Mouse (Mus musculus) kidney, adult 8-10 months (tissue): ENCODE data around the gene Adcy9.
"Not testable (repeated sequence)": the region's sequence is repeated elsewhere in the genome, so short reads cannot be mapped to it uniquely, and the experiment has no call there.

ENCODE experiments used
- DNase-seq, 2 experiments: peaks; one replicate each; pipeline ENCODE4 v3.0.0; 2022

Gene Adcy9

GRCm38 (mm10) chr16:4381487-4381886 is 38.8 kb downstream of the Adcy9 start:
- peak; percentile 33 to 36 for DNase-seq

GRCm38 (mm10) chr16:4378788-4379187 is 41.5 kb downstream of the Adcy9 start:
- no peak for DNase-seq

DNA sequence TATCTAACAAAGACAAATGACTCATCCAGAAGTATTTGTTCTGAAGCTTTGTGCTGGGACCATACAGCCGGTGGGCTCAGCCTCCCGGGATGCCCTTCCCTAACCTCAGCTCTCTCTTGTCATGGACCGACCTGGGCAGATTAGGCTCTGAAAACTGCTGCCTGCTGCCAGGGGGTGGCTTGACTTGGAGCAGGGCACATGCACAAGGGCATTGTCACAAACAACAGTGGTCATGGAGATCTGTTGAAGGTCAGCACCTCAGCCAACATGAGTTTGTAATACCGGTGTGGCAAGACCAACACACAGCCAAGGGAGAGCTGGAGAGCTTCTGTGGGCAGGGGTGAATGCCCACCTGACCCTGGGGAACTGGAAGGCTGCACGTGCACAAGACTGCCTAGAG is 42.7 kb downstream of the Adcy9 start:
- no peak for DNase-seq

GRCm38 (mm10) chr16:4374780-4375380 is 45.4 kb downstream of the Adcy9 start:
- no peak for DNase-seq

GRCm38 (mm10) chr16:4374270-4374669 is 46.0 kb downstream of the Adcy9 start:
- no peak for DNase-seq

DNA sequence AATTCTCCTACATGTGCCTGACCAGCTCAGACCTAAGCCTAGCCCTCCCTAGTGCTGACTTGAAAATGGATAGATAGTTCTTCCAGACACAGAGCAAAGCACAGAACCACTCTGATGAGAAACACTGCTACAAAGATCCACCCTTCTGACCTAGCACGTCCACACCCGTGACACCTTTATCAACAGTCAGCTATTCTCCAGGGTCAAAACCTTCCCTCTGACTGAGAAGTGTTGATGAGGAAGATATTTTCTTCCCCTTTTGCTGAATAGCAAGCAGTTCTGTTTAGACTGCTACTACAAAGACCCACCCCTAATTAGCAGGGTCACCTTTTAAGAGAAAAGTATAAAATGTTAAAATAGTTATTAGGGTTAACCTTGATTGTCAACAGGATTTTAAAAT is 49.3 kb downstream of the Adcy9 start:
- no peak for DNase-seq

- peak; percentile 15 to 22 for DNase-seq
Measured at GRCm38 (mm10) chr16:4370141-4370541, 50.2 kb downstream of the Adcy9 start.

GRCm38 (mm10) chr16:4367930-4368329 is 52.4 kb downstream of the Adcy9 start:
- DNase-seq: peak in 1 of 2 experiments; percentile 17

DNA sequence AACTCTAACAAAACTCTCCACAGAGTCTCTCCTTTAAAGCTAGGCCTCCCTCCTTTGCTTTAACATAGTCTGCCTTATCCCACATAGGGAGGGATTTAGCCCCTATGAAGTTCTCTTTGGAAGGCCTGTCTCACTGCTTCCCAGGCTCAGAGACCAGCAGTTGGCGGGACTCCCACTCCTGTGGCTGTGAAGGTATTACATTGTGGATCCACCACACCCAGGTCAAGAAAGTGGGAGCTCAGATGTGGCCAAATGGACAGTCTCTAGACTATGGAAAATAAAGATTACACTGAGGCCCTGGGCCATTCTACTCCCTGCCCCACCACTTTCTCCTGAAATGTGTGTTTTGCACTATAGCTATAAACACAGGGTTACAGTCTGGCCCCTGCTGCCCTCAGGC is 53.0 kb downstream of the Adcy9 start:
- no peak for DNase-seq

- DNase-seq: no peak
Measured at GRCm38 (mm10) chr16:4366671-4367070, 53.6 kb downstream of the Adcy9 start.

DNA sequence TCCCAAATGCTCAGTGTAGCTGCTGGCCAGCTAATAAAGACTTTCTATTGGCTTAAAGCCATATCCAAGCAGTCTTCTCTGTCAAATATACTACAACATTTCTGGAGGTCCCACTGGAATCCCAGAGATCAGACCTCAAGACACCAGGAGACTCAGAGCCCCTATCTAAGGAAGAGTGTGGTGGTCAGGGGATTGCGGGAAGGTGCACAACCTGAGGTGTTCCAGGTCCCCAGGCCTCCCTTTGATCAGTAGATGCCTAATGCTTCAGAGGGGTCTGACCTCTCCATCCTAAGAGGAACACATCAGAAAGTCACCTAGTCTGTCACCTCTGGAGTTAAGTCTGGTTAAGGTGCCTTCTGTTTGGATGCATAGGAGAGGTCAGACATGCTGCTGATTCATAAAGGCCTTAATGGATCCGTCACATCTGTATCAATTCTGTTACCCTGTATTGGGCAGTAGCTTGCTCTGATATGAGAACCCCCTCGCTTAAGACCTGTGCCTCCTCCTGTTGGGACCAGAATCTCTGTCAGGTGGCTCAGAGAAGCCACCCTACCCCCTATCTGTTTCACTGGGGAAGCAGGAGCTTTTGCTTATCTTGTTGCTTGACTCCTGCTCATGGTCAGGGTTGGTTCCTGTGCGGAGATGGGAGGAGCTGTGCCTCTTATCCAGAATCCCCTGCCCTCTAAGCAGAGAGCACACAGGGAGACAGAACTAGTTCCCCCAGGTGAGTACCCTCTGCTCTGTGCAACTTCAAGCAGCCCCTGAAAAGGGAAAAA is 56.8 kb downstream of the Adcy9 start:
- DNase-seq: no peak

DNA sequence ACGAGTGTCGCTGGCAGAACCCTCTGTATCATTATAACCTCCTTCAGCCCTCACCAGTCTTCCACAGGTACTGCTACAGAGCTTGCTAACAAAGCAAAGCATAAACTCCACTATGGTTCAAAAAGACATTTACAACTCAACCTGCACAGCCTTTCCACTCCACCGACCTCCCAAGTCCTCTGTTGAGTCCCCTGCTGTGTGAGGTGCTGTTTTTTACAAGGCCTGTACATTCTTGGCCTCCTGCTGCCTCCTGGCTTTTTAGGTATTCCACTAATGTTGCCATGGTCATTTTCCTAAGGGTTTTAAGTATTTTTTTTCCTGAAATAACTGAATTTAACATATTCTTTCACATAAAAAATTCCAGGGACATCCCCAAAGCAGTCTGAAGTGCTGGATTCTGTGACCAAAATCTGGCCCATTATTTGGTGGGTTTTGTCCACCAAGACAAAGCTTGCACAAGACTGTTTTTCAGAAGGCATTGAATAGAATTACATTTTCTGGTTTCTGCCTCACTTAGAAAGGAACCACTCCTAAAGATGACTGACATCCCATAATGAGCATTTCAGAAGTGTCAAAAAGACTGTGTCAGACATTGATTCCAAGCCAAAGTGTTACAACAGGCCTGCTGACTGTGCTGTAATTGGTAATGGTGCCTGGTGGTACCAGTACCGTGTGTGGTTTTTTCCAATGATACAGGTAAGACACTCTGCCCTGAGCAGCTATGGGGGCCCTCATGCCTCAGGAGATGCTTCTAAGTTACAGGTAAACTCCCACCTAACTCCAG is 64.8 kb downstream of the Adcy9 start:
- no peak for DNase-seq

- no peak for DNase-seq
Measured at GRCm38 (mm10) chr16:4342579-4342978, 77.7 kb downstream of the Adcy9 start.

DNA sequence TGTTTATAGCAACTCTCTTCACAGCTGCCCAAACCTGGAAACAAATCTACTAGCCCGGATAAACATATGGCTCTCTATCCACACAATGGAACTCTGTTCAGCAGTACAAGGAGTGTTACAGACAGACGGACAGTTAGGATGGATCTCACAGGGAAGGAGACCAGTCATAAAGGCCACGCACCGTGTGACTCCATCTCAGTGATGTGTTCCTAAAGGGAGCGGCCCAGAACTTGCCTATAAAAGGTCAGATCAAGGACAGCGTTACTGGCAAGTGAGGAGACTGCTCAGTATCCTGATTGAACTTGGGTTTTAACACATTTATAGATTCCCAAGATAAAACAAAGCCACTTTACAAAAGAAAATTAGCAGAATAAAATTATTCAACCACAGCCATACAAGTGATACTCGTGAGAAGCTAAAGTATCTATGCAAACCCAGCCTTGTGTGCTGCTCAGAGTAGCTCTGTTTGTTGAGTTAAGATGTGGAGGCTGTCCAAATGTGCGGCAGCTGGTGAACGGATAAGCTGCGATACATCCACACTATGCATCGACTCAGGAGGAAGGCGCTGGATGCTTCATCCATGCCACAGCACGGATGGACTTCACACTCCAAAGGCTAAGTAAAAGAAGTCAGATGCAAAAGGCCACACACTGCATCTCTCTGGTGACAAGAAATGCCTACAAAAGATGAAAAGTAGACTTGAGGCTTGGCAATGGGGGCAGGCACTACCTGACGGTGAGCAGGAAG is 78.8 kb downstream of the Adcy9 start:
- no peak for DNase-seq

GRCm38 (mm10) chr16:4339216-4339615 is 81.1 kb downstream of the Adcy9 start:
- DNase-seq: not testable (repeated sequence)

GRCm38 (mm10) chr16:4337269-4337668 is 83.0 kb downstream of the Adcy9 start:
- DNase-seq: no peak

- no peak for DNase-seq
Measured at GRCm38 (mm10) chr16:4333788-4334187, 86.5 kb downstream of the Adcy9 start.

GRCm38 (mm10) chr16:4333371-4333770 is 86.9 kb downstream of the Adcy9 start:
- peak; percentile 12 to 21 for DNase-seq

GRCm38 (mm10) chr16:4327081-4327480 is 93.2 kb downstream of the Adcy9 start:
- DNase-seq: no peak

GRCm38 (mm10) chr16:4325801-4326200 is 94.5 kb downstream of the Adcy9 start:
- no peak for DNase-seq

GRCm38 (mm10) chr16:4324967-4325366 is 95.3 kb downstream of the Adcy9 start:
- no peak for DNase-seq

DNA sequence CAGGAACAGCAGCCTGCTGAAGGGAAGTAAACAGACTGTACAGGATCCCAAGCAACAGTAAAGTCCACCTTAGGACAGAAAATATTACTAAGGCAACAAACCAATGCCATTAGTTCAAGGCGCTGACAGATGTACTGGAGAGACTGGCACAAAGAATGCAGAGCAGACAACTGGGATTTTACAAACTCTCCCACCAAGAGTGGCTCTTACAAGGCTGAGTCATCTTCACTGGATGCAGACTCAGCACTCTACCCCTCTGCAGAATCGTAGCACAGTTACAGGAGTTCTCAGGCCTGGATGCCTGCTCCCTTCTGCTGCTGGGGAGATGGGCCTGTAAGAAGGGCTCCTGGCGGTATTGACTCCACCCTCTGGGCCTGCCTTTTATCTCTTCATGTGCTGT is 99.4 kb downstream of the Adcy9 start:
- no peak for DNase-seq

DNA sequence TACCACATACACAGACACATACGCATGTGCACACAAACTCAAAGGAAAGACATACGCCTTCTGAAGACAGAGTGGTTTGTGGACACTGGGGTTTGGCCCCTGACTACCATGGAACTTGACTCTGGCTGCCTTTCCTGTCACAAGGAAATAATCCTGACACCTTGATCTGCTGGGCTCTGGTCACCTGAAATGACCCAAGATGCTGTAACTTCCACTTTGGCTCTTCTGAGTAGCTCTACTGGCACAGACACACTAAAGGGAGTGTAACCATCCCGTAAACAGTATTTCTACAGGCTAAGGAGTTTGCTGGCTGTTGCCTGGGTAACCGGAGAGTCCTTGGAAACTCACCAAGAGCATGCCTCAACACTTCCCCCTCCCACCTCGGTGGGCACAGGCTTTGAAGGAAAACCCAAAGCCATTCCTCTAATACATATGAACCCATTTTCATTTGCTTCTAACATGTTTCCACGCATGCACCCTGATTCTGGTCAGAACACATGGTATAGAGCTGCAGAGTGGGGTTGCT is 102.2 kb downstream of the Adcy9 start:
- DNase-seq: no peak
